Mouse (Mus musculus) spleen, adult 2 months (tissue): Measurements from ENCODE around the gene Zfp775.

Source experiments
- CTCF ChIP-seq: fragments of 200-500 bp; IDR thresholded peaks from 2 replicates; pipeline ENCODE4 v1.5.1; 2011; ENCODE audit warnings: mild to moderate bottlenecking, inconsistent platforms; ENCODE audit not compliant: insufficient read depth, insufficient read length, insufficient replicate concordance; ENCODE audit errors: extremely low read depth
- POLR2A ChIP-seq: fragments of 200-500 bp; IDR thresholded peaks from 2 replicates; pipeline ENCODE4 v1.6.1; 2011; ENCODE audit warnings: low read depth, low read length, inconsistent platforms

GRCm38 (mm10) chr6:48626984-48627383 lies 25.1 kb downstream of the Zfp775 start:
- TF ChIP-seq POLR2A (no peak), CTCF (no peak)
